Mouse (Mus musculus) layer of hippocampus, adult 18-20 months (tissue): ENCODE measurements at regions not wholly inside any gene's neighbourhood (a gene's known extent, or its start where the extent isn't known, plus 50 kb on each side); places are given as distances from the start of the nearest gene placed in this dataset.
A peak's percentile ranks its signal among the peaks of the same experiment; 100 is the strongest.

Experiments
- DNase-seq, 2 experiments: peaks; one replicate each; pipeline ENCODE4 v3.0.0; 2022; ENCODE audit warnings: low spot score in 2 of 2

GRCm38 (mm10) chr13:32544986-32545740, 206.6 kb upstream of the Gmds start:
- DNase-seq, result peak in 1 of 2 experiments; percentile 2

DNA sequence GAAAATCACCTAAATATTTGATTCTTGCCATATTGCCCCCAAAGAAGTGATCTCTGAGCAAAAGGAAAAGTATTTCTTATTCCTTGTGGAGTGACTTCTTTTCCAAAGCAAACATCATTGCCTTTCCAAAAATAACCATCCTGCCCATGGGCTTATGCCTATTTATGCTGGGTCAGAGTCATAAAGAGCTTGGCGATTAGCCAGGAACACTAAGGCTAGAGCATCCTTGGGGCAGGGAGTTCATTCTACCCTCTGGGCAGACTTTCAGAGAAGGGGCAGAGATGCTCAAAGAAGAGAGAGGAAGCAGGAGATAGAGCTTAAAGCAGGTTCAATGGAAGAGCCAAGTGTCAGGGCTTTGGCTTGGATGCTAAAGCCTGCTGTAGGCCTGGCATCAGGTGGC, 203.1 kb upstream of the Gmds start:
- no peak for DNase-seq

GRCm38 (mm10) chr13:32536241-32536640, 197.7 kb upstream of the Gmds start:
- no peak for DNase-seq

DNA sequence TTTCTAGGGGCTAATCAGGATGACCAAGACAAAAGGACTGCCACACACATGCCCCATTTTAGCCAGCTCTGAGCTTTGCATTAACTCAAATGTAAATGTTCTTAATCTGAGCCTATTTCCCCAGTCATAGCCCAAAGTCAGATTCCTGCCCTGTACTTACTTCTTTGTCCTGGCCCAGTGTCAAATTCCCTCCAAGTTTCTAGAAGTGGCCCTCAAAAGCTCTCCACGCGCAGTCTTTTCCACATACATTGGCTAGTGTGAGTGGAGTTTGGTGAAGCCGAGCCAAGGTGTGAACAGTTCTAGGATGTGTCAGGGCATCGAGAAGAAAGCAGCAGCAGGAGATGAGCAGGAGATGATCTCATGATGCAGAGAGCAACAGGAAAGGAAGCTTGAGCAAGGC, 197.1 kb upstream of the Gmds start:
- DNase-seq, result no peak

DNA sequence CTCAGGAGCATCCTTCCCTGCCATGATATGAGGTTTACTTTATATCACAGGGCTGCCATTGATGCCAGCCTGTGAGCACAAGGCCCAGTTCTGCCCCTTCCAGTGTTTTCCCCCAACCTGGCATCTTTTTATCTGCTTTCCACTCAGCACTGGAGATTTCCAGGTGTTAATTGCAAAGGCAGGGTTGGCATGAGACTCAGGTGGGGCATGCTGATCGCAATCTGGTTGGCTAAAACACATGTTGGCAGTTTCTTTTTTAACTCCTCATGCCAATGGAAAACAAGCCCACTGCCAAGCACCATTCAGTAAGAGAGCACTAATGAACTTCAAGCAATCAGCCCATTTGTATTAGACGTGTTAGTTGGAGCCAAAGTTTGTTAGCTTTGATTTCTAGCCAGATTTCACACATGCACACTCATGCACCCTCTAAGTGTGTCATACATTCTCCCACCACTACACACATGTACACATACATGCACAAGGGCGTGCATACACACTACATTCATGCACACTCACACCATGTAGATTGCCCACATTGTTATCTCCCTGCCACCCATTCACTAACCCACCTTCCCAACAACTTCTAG, 192.5 kb upstream of the Gmds start:
- peak in 1 of 2 experiments; percentile 9 for DNase-seq

- no peak for DNase-seq
Measured at GRCm38 (mm10) chr13:32518611-32519344, 180.2 kb upstream of the Gmds start.

DNA sequence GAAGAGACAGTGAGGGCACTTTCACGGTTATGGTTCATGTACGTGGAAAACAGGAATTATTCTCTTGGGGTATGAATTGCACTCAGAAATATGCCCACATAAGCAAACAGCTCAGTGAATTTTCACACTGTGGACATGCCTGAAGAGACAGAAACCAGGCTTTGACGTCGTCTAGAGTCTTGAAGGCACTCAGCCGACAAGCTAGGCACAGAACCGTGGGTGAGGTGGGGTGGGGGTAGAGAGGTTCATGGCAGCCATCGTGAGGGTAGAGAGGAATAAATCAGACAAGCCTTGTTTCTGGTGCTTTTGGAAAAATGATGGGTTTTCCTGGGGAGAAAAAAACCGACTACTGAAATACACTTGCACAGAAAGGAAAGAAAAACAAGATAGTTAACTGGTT, 179.0 kb upstream of the Gmds start:
- no peak for DNase-seq

DNA sequence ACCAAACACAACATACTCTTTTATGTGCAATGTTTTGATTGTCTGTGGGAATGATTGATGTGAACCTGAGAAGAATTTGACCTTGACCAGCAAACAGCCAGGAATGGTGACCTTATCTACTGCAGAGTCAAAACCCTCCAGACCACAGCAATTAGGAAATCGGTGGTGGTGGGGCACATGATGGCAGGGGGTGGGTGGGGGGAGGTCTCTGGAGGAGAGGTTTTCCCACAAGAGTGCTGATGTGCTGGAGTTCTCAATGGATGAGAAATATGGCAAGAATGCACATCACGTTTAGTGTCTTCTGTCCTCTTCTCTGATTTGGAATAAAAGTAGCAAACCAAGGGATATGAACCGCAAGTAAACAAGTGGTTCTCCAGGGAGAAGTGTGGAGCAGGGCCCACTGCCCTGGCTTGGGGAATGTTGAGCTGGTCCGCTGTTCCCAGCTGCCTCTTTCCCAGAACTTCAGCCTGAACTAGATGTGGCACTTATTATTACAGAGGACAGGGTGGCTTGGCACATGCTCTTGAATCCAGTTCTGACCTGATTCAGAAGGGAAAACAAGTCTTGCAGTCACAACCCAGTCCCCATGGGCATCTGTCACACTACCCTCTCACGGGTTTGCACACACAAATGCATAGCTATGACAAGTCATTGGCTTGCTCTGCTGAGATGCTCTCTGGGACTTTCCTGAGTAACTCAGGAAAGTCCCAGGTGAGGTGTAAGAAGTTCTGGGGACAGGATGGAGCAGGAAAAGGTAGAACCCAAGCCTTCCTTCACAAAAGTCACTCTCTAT, 170.9 kb upstream of the Gmds start:
- DNase-seq, result no peak

DNA sequence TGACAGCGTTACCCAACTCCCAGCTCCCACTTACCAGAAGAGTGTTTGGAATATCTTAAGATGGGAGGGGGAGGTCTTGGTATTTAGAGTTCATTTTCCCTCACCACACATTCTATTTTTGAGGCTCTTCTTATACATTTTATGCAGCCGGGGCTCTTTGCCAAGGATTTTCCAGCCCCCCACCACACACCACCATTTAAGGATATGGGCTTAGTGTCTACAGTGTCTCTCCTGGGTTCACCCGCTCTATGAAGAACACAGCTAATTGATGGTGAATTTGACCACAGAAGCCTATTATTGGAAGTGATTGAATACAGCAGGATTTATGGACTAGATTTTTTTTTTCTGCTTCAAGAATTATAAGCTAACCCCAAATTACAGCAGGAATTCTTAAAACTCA, 169.9 kb upstream of the Gmds start:
- DNase-seq, result no peak

DNA sequence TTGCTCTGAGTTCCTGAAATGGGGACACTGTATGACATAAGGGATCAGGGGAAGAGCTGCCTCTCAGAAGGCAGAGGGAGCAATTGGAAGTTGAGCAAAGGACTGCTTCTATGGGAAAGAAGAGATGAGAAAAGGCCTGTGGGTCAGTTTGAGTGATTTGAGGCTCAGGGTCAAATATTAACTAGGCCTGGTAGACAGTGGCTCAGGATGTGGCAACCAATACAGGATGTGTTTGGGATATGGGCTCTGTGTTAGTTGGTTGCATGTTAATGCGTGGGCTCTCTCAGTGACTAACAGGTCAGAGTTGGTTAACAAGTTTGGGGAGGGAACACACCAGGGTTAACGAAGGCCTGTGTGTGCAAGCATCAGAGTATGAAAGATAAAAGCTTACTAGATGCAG, 169.3 kb upstream of the Gmds start:
- DNase-seq, result no peak

DNA sequence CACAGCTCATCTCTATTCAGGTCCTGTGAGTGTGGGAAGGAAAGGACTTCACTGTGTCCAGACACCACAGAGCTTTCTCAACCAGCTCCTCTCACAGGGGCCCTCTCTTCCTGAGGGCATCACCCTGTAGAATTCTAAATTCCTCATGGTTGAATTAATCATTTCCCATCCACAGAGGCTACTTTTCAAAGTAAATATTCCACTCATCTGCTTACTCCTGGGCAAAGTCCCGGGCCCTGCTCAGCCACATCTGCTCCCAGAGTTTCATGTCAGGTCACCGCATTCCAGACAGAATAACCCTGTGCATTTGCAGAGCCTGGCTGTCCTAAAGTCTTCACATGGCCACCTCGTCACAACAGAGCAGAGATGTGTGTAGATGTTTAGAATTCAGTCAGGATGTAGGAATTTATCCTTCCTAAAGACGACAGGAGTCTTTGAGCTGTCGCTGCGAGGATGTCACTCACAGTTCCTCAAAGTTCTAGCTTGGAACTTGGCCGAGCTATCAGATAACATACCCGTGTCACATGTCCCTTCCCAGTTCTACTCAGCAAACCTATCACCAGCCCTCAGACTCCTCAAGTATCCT, 159.8 kb upstream of the Gmds start:
- DNase-seq, result no peak

- DNase-seq, result no peak
Measured at GRCm38 (mm10) chr13:32496263-32496662, 157.7 kb upstream of the Gmds start.

GRCm38 (mm10) chr13:32495063-32495462, 156.5 kb upstream of the Gmds start:
- no peak for DNase-seq

GRCm38 (mm10) chr13:32493806-32494205, 155.3 kb upstream of the Gmds start:
- DNase-seq, result no peak

DNA sequence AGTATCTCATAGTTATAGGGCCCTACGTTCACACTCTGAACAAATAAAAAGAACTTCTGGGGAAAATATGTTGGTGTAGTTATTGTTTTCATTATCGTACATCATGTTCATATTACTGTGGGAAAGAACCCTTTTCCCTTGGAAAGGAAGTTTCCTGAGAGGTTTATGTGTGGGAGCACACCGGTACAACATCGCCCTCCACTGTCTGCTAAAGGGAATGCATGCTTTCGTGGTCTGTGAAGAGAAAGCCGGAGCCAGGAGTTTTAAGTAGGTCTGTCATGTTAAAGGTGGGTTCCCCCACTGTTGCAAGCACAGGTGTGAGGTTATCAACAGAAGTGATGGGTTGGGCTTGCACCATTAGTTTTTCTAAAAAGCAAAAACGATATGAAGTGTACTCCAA, 154.8 kb upstream of the Gmds start:
- peak; percentile 25 to 82 for DNase-seq

DNA sequence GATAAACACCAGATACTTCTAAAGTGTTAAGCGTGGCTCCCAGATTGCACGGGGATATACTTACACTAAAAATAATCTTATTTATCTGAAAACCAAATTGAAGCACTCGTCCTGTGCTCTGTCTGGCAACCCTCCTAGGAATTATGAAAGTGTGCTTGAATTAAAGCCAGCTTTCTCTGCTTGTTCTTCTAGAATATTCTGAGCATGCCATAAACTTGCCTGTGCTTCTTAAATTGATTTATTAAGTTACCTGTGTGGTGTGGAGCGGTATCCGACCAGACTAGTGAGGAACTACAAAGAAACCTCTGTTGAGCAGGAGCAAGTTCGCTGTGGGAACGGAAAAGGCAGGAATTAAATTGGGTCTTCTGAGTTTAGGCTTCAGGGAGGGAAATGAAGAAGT, 154.0 kb upstream of the Gmds start:
- peak in 1 of 2 experiments; percentile 24 for DNase-seq

- DNase-seq, result no peak
Measured at GRCm38 (mm10) chr13:32481444-32482058, 143.0 kb upstream of the Gmds start.

DNA sequence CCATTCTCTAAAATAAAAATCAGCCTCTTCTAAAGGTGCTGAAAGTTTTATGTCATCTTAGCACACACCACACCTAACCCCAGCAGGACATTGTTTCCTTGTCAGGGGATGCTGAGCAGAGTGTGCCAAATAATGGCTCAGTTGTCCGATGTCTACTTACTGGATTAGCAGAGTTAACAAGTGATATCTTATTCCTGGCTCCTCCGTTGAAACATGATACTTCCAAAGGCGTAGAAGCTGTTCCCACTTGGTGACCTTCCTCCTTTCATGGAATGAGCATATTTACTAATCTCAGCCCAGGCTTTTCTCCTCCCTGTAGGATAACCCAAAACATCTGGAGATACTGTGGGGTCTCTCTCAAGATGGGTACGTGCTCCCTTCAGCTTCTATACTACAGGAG, 141.5 kb upstream of the Gmds start:
- DNase-seq, result no peak

- DNase-seq, result peak; percentile 19 to 65
Measured at GRCm38 (mm10) chr13:32479118-32479818, 140.7 kb upstream of the Gmds start.

DNA sequence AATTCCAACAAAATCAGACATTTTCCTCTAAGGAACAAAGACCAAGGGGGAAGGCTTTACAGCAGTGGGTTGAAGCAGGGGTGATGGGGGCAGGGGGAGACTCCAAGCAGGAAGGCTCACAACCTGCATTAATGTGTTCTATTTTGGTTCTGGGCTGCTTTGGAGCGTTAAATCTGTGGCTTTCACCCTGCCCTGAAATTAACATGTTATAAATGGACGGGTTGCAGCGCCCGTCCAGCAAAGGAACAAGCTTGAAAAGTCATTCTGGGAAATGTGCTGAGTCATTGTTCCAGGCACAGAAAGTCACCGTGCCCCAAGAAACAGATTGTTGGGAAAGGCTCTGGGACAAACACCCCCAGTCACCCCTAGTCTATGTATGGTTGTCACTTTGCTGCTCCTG, 127.2 kb upstream of the Gmds start:
- no peak for DNase-seq
